Mouse (Mus musculus): ENCODE data around the gene Tet3. TPM values are rescaled to one million over a fixed set of nuclear protein-coding genes. Genes with fewer than 3 reads are reported as not detected.
A peak's percentile ranks its signal among the peaks of the same experiment; 100 is the strongest.

Tet3 gene
- polyA plus RNA-seq, 1 experiment from 2014 or later = 67.0 TPM

GRCm38 (mm10) chr6:83438584-83438983 lies 20.3 kb downstream of the Tet3 start:
- WGBS = 70% methylated on average over 3 of the region's 3 CpGs
- Histone ChIP-seq H3K27ac (ENCODE audit: low read depth, low read length) (no peak overlapping the region), H3K9me3 (ENCODE audit: control insufficient read depth, low read length) (no peaks in the 10 kb centered on the region), H3K9ac (replicated peaks; ENCODE audit: low read depth, low read length) (0 out of 2 replicates have a peak overlapping the region, but pooled peaks have one; percentile 21), H3K4me1 (ENCODE audit: control insufficient read depth, insufficient read depth, low read length) (peaks cover 63% of the 10 kb centered on the region), H3K4me2 (ENCODE audit: low read depth, low read length) (peak overlapping the region; percentile 67), H3K36me3 (ENCODE audit: control insufficient read depth, insufficient read depth, low read length) (no peaks in the 10 kb centered on the region; the same call in 1 of the 2 replicates), H3K27me3 (ENCODE audit: control insufficient read depth, insufficient read depth, low read length) (no peaks in the 10 kb centered on the region), H3K4me3 (ENCODE audit: low read depth, low read length) (peak overlapping the region; percentile 55; the same call in 1 of the 2 replicates)
- ATAC-seq (ENCODE audit: low read depth) = no peak

GRCm38 (mm10) chr6:83437802-83438201 lies 21.1 kb downstream of the Tet3 start:
- no peaks in the 10 kb centered on the region for H3K27me3 ChIP-seq (ENCODE audit: control insufficient read depth, insufficient read depth, low read length)
- H3K9ac ChIP-seq (replicated peaks; ENCODE audit: low read depth, low read length) = no peak overlapping the region; the same call in 1 of the 2 replicates
- ATAC-seq (ENCODE audit: low read depth) = no peak
- H3K27ac ChIP-seq (ENCODE audit: low read depth, low read length) = no peak overlapping the region
- no peak overlapping the region for H3K4me3 ChIP-seq (ENCODE audit: low read depth, low read length)
- peaks cover 63% of the 10 kb centered on the region for H3K4me1 ChIP-seq (ENCODE audit: control insufficient read depth, insufficient read depth, low read length)
- no peaks in the 10 kb centered on the region; the same call in 1 of the 2 replicates for H3K36me3 ChIP-seq (ENCODE audit: control insufficient read depth, insufficient read depth, low read length)
- WGBS = 27% methylated on average over 3 of the region's 3 CpGs
- H3K4me2 ChIP-seq (ENCODE audit: low read depth, low read length) = peak overlapping the region; percentile 67; the same call in 1 of the 2 replicates
- no peaks in the 10 kb centered on the region for H3K9me3 ChIP-seq (ENCODE audit: control insufficient read depth, low read length)

GRCm38 (mm10) chr6:83437225-83437624 lies 21.7 kb downstream of the Tet3 start:
- H3K9ac ChIP-seq (replicated peaks; ENCODE audit: low read depth, low read length) = no peak overlapping the region; the same call in 1 of the 2 replicates
- no peak for ATAC-seq (ENCODE audit: low read depth)
- no peak overlapping the region for H3K27ac ChIP-seq (ENCODE audit: low read depth, low read length)
- peaks cover 57% of the 10 kb centered on the region for H3K4me1 ChIP-seq (ENCODE audit: control insufficient read depth, insufficient read depth, low read length)
- H3K4me3 ChIP-seq (ENCODE audit: low read depth, low read length) = no peak overlapping the region
- H3K9me3 ChIP-seq (ENCODE audit: control insufficient read depth, low read length) = no peaks in the 10 kb centered on the region
- WGBS = 81% methylated on average over 3 of the region's 3 CpGs
- H3K36me3 ChIP-seq (ENCODE audit: control insufficient read depth, insufficient read depth, low read length) = no peaks in the 10 kb centered on the region; the same call in 1 of the 2 replicates
- H3K4me2 ChIP-seq (ENCODE audit: low read depth, low read length) = no peak overlapping the region
- H3K27me3 ChIP-seq (ENCODE audit: control insufficient read depth, insufficient read depth, low read length) = no peaks in the 10 kb centered on the region

GRCm38 (mm10) chr6:83436547-83436946 lies 22.3 kb downstream of the Tet3 start:
- 71% methylated on average over 4 of the region's 4 CpGs for WGBS
- Histone ChIP-seq H3K4me2 (ENCODE audit: low read depth, low read length) (no peak overlapping the region), H3K9me3 (ENCODE audit: control insufficient read depth, low read length) (no peaks in the 10 kb centered on the region), H3K27me3 (ENCODE audit: control insufficient read depth, insufficient read depth, low read length) (no peaks in the 10 kb centered on the region), H3K4me1 (ENCODE audit: control insufficient read depth, insufficient read depth, low read length) (peaks cover 53% of the 10 kb centered on the region), H3K4me3 (ENCODE audit: low read depth, low read length) (no peak overlapping the region), H3K36me3 (ENCODE audit: control insufficient read depth, insufficient read depth, low read length) (no peaks in the 10 kb centered on the region; the same call in 1 of the 2 replicates), H3K27ac (ENCODE audit: low read depth, low read length) (no peak overlapping the region), H3K9ac (replicated peaks; ENCODE audit: low read depth, low read length) (no peak overlapping the region)
- ATAC-seq (ENCODE audit: low read depth) = no peak

- no peaks in the 10 kb centered on the region; the same call in 1 of the 2 replicates for H3K36me3 ChIP-seq (ENCODE audit: control insufficient read depth, insufficient read depth, low read length)
Observed at GRCm38 (mm10) chr6:83435174-83435573, 23.7 kb downstream of the Tet3 start.

GRCm38 (mm10) chr6:83433546-83433945 lies 25.3 kb downstream of the Tet3 start:
- H3K4me1 ChIP-seq (ENCODE audit: control insufficient read depth, insufficient read depth, low read length) = peaks cover 36% of the 10 kb centered on the region
- H3K4me2 ChIP-seq (ENCODE audit: low read depth, low read length) = no peak overlapping the region
- no peaks in the 10 kb centered on the region for H3K27me3 ChIP-seq (ENCODE audit: control insufficient read depth, insufficient read depth, low read length)
- H3K4me3 ChIP-seq (ENCODE audit: low read depth, low read length) = no peak overlapping the region
- ATAC-seq (ENCODE audit: low read depth) = no peak
- WGBS = 75% methylated on average over 4 of the region's 4 CpGs
- no peak overlapping the region for H3K9ac ChIP-seq (replicated peaks; ENCODE audit: low read depth, low read length)
- no peak overlapping the region for H3K27ac ChIP-seq (ENCODE audit: low read depth, low read length)
- no peaks in the 10 kb centered on the region; the same call in 1 of the 2 replicates for H3K36me3 ChIP-seq (ENCODE audit: control insufficient read depth, insufficient read depth, low read length)
- H3K9me3 ChIP-seq (ENCODE audit: control insufficient read depth, low read length) = no peaks in the 10 kb centered on the region

More at GRCm38 (mm10) chr6:83435174-83435573, 23.7 kb downstream of the Tet3 start:
- Histone ChIP-seq H3K27ac (ENCODE audit: low read depth, low read length) (peak overlapping the region; percentile 57; the same call in 1 of the 2 replicates), H3K4me1 (ENCODE audit: control insufficient read depth, insufficient read depth, low read length) (peaks cover 49% of the 10 kb centered on the region), H3K9me3 (ENCODE audit: control insufficient read depth, low read length) (no peaks in the 10 kb centered on the region), H3K9ac (replicated peaks; ENCODE audit: low read depth, low read length) (no peak overlapping the region; the same call in 1 of the 2 replicates), H3K4me2 (ENCODE audit: low read depth, low read length) (no peak overlapping the region), H3K27me3 (ENCODE audit: control insufficient read depth, insufficient read depth, low read length) (no peaks in the 10 kb centered on the region), H3K4me3 (ENCODE audit: low read depth, low read length) (no peak overlapping the region)
- whole genome bisulfite sequencing = 42% methylated on average over 5 of the region's 5 CpGs
- ATAC-seq (ENCODE audit: low read depth) = no peak

- Histone ChIP-seq H3K4me1 (ENCODE audit: control insufficient read depth, insufficient read depth, low read length) (peaks cover 36% of the 10 kb centered on the region), H3K36me3 (ENCODE audit: control insufficient read depth, insufficient read depth, low read length) (no peaks in the 10 kb centered on the region; the same call in 1 of the 2 replicates), H3K27me3 (ENCODE audit: control insufficient read depth, insufficient read depth, low read length) (no peaks in the 10 kb centered on the region), H3K9me3 (ENCODE audit: control insufficient read depth, low read length) (no peaks in the 10 kb centered on the region), H3K27ac (ENCODE audit: low read depth, low read length) (no peak overlapping the region), H3K4me3 (ENCODE audit: low read depth, low read length) (no peak overlapping the region), H3K9ac (replicated peaks; ENCODE audit: low read depth, low read length) (no peak overlapping the region), H3K4me2 (ENCODE audit: low read depth, low read length) (no peak overlapping the region)
- ATAC-seq (ENCODE audit: low read depth) = no peak
- WGBS = 86% methylated on average over 7 of the region's 7 CpGs
Observed at GRCm38 (mm10) chr6:83432966-83433365, 25.9 kb downstream of the Tet3 start.

GRCm38 (mm10) chr6:83427968-83428731 lies 30.7 kb downstream of the Tet3 start:
- H3K9me3 ChIP-seq (ENCODE audit: control insufficient read depth, low read length) = no peaks in the 10 kb centered on the region

GRCm38 (mm10) chr6:83427512-83427911 lies 31.4 kb downstream of the Tet3 start:
- no peak overlapping the region for H3K9ac ChIP-seq (replicated peaks; ENCODE audit: low read depth, low read length)
- ATAC-seq (ENCODE audit: low read depth) = peak; percentile 21; the same call in 1 of the 2 replicates
- 32% methylated on average over 6 of the region's 6 CpGs for WGBS

More at GRCm38 (mm10) chr6:83427968-83428731, 30.7 kb downstream of the Tet3 start:
- peak; percentile 77; the same call in 1 of the 2 replicates for ATAC-seq (ENCODE audit: low read depth)
- Histone ChIP-seq H3K9ac (replicated peaks; ENCODE audit: low read depth, low read length) (0 out of 2 replicates have a peak overlapping the region, but pooled peaks have one; percentile 16), H3K36me3 (ENCODE audit: control insufficient read depth, insufficient read depth, low read length) (0 out of 2 replicates have a peak, but pooled peaks cover 4% of the 10 kb centered on the region), H3K27me3 (ENCODE audit: control insufficient read depth, insufficient read depth, low read length) (no peaks in the 10 kb centered on the region), H3K4me3 (ENCODE audit: low read depth, low read length) (no peak overlapping the region), H3K4me2 (ENCODE audit: low read depth, low read length) (no peak overlapping the region), H3K4me1 (ENCODE audit: control insufficient read depth, insufficient read depth, low read length) (peaks cover 27% of the 10 kb centered on the region), H3K27ac (ENCODE audit: low read depth, low read length) (peak overlapping the region; percentile 77)
- 38% methylated on average over 5 of the region's 5 CpGs for WGBS

More at GRCm38 (mm10) chr6:83427512-83427911, 31.4 kb downstream of the Tet3 start:
- H3K4me3 ChIP-seq (ENCODE audit: low read depth, low read length) = no peak overlapping the region
- H3K9me3 ChIP-seq (ENCODE audit: control insufficient read depth, low read length) = no peaks in the 10 kb centered on the region
- no peaks in the 10 kb centered on the region for H3K27me3 ChIP-seq (ENCODE audit: control insufficient read depth, insufficient read depth, low read length)
- peaks cover 28% of the 10 kb centered on the region for H3K4me1 ChIP-seq (ENCODE audit: control insufficient read depth, insufficient read depth, low read length)
- peak overlapping the region; percentile 77 for H3K27ac ChIP-seq (ENCODE audit: low read depth, low read length)
- H3K36me3 ChIP-seq (ENCODE audit: control insufficient read depth, insufficient read depth, low read length) = 0 out of 2 replicates have a peak, but pooled peaks cover 4% of the 10 kb centered on the region
- H3K4me2 ChIP-seq (ENCODE audit: low read depth, low read length) = no peak overlapping the region
